Mouse (Mus musculus): ENCODE results near the gene Rars.

GRCm38 (mm10) chr11:35797751-35798494, 36.4 kb downstream of the Rars start:
- TF ChIP-seq EP300 (IDR thresholded peaks at IDR 0.05; ENCODE audit: low read length), result no peak
- TF ChIP-seq SIN3A (IDR thresholded peaks at IDR 0.05; ENCODE audit: low read length), result no peak
- TF ChIP-seq ETS1 (conservative IDR thresholded peaks at IDR 0.05; ENCODE audit: low read depth, low read length), result no peak
- TF ChIP-seq JUN (IDR thresholded peaks at IDR 0.05; ENCODE audit: insufficient read depth, low read depth, low read length), result no peak
- no peak for TF ChIP-seq MXI1 (IDR thresholded peaks at IDR 0.05; ENCODE audit: low read depth, low read length)
- TF ChIP-seq E2F4 (IDR thresholded peaks at IDR 0.05; ENCODE audit: insufficient replicate concordance, low read depth, low read length), result no peak
- no peak for TF ChIP-seq ZC3H11A (IDR thresholded peaks at IDR 0.05; ENCODE audit: low read depth, low read length)
- TF ChIP-seq MYC (IDR thresholded peaks at IDR 0.05; ENCODE audit: low read depth, low read length), result no peak
- no peak for TF ChIP-seq USF1 (IDR thresholded peaks at IDR 0.05; ENCODE audit: low read depth, low read length)
